Mouse (Mus musculus) hindbrain, embryonic 10.5 days (tissue): ENCODE data around the gene Tbxa2r. TPM values are rescaled to one million over a fixed set of nuclear protein-coding genes. Genes with fewer than 3 reads are reported as not detected.

ENCODE experiments used
- DNase-seq: peaks from one replicate; pipeline ENCODE4 v3.0.0-alpha.2; 2017; ENCODE audit warnings: low spot score
- H3K27ac ChIP-seq: fragments of 300-500 bp; sonication (generic); 2 replicates; pipeline ENCODE4 v1.5.1; 2016; ENCODE audit warnings: mild to moderate bottlenecking, moderate library complexity
- H3K27me3 ChIP-seq: fragments of 300-500 bp; sonication (generic); 2 replicates; pipeline ENCODE4 v1.6.1; 2016; ENCODE audit warnings: mild to moderate bottlenecking; ENCODE audit not compliant: poor library complexity, insufficient read depth, severe bottlenecking
- H3K36me3 ChIP-seq: fragments of 300-500 bp; sonication (generic); 2 replicates; pipeline ENCODE4 v1.6.1; 2016; ENCODE audit warnings: mild to moderate bottlenecking, moderate library complexity
- H3K4me1 ChIP-seq: fragments of 300-500 bp; sonication (generic); replicated peaks from 2 replicates; pipeline ENCODE4 v1.6.1; 2016; ENCODE audit warnings: mild to moderate bottlenecking
- H3K4me3 ChIP-seq: fragments of 300-500 bp; sonication (generic); 2 replicates; pipeline ENCODE4 v1.5.1; 2016; ENCODE audit warnings: mild to moderate bottlenecking, moderate library complexity
- H3K9me3 ChIP-seq: fragments of 300-500 bp; sonication (generic); 2 replicates; pipeline ENCODE4 v1.6.1; 2016; ENCODE audit warnings: mild to moderate bottlenecking, moderate library complexity
- WGBS: fragments of 180-500 bp; shearing (Covaris S2); methylation state at CpG from one replicate; pipeline ENCODE4 v1.1.7; 2016; 5-methylcytosine and 5-hydroxymethylcytosine counted together
- polyA plus RNA-seq: library from polyadenylated mRNA; unstranded; fragments of >200 nt; fragmentation: Nextera tagmentation; extraction: Ambion mirVana; gene quantifications from 2 replicates; pipeline ENCODE4 v1.2.1, GENCODE M21; 2016

Tbxa2r gene
- polyA plus RNA-seq, 1 experiment from 2014 or later, result 3.3 TPM

DNA sequence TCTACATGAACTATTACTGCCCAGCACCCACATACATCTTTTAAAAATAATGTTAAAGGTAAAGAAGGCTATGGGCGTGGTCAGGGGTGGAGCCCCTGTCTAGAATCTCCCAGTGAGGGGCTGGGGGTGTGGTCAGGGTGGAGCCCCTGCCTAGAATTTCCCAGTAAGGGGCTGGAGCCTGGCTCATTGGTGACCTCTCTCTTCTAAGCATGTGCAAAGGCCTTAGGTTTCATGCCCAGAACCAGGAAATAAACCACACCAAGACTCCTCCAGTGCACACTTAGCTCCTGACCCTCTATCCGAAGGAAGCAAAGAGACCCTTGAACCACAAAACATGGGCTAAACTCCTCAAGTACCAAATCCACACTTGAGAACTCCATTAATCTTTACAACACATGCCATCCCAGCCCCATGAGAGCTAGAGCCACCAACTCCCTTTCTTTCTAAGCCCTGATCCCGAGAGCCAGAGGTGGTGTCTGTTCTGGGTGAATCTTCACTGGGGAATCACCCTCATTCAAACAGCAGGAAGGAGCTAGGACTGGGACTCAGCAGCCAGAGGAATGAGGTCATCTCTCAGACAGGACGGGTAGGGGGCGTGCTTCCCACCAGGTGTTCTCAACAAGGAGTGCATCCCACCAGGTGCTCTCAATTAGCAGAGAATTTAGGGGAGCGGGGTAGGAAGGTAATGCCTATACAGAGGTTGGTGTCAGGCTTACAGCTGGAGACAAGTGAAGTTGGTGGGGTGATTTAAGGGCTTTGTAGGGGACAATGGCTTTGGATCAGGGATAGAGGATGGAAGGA, 48.2 kb downstream of the Tbxa2r start:
- 42% methylated on average over 6 of the region's 6 CpGs for WGBS
- DNase-seq, result no peak
- Histone ChIP-seq H3K4me3 (peak overlapping the region; percentile 94), H3K9me3 (no peaks in the 10 kb centered on the region), H3K27ac (peak overlapping the region; percentile 98), H3K4me1 (peaks cover 36% of the 10 kb centered on the region), H3K36me3 (peaks cover 48% of the 10 kb centered on the region), H3K27me3 (no peaks in the 10 kb centered on the region)

DNA sequence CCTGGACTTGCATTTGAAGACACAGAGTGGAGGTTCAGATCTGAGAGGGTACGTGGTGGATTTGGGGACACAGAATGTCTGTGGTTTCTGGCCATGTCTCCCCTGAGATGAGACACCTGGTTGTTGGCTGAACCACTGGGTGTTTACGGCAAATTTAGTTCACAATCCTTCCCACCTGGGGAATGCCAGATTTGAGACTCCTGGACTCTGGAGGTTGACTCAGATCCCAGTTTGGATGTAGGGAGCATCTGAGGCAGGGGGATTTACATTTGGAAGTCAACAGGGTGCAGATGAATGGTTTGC, 48.8 kb downstream of the Tbxa2r start:
- Histone ChIP-seq H3K9me3 (no peaks in the 10 kb centered on the region), H3K4me3 (peak overlapping the region; percentile 94), H3K27ac (peak overlapping the region; percentile 98), H3K36me3 (peaks cover 43% of the 10 kb centered on the region), H3K27me3 (no peaks in the 10 kb centered on the region), H3K4me1 (peaks cover 32% of the 10 kb centered on the region)
- no peak for DNase-seq
- 65% methylated on average over 2 of the region's 2 CpGs for WGBS

DNA sequence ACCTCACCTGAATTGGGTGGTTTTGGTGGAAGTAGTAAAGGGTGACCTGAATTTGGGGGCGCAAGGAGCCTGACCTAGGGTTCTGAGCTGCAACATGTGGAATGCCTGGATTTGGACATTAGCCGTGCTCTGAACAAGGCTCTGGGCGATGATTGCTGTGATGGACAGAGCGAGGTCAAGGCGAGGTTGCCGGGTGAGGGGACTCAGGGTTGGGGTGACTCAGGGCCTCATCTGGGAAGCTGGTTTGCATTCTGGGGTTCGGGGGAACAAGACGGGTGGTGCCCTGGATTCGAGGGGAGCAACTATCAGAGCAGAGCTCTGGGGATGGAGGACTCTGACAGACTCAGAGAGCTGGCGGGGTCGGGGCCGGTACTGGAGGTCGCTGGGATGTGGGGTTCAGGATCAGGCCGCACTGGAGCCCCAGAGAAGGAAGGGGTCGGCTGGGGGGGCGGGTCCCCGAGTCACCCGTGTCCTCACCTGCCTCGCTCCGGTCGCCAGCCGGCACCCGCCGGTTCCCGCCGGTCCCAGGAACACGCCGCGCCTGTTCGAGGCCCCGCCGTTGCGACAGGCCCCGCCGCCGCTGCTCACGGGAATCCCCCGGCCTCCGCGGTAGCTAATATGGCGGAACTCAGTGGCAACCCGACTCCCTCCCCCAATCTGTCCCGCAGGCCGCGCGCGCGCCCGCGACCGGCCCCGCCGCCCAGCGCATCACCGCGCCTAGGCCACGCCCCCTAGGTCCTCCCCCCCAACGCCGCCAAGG, 49.4 kb downstream of the Tbxa2r start, which contains the start of gene Fzr1:
Gene Fzr1 (minus strand): TSS at position 724 of the 760 bp plus-strand sequence.
- peak; percentile 21 for DNase-seq
- Histone ChIP-seq H3K4me3 (peak within 1 kb of the TSS; percentile 94), H3K4me1 (peaks cover 32% of the 10 kb centered on the region), H3K36me3 (peaks cover 36% of the 10 kb centered on the region), H3K27me3 (no peaks in the 10 kb centered on the region), H3K9me3 (no peaks in the 10 kb centered on the region), H3K27ac (peak within 1 kb of the TSS; percentile 98)
- WGBS, result 1% methylated on average over 59 of the region's 59 CpGs

DNA sequence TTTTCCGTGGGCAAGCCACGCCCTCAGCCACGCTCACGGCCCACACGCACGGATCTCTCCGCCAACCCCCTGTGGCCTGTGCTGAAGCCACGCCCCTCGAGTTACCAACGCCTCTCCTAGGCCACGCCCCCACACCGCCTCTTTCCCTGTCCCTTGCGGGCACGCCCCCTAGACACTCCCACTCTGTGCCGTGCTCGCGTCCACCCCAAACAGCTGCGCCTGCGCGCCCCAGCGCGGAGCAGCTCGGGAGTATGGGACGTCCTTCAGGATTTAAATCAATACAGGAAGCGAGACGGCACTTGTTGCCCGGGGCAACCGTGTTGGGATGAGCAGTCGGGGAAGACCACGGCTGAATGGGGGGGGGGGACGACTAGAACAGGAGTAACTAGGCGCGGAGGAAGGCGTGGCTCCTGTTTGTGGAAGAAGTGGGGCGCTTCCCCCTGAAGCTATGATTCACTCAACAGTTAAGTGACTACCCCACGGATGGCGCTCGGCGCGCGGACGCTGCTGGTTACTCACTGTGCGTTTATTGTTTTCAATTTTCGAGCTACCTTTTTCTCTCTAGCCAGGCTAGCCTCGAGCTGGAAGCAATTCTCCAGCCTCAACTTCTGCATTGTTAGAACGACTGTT, 50.1 kb downstream of the Tbxa2r start:
- peaks cover 32% of the 10 kb centered on the region for H3K4me1 ChIP-seq
- H3K27me3 ChIP-seq, result no peaks in the 10 kb centered on the region
- peak; percentile 100 for DNase-seq
- peak overlapping the region; percentile 94 for H3K4me3 ChIP-seq
- peaks cover 29% of the 10 kb centered on the region for H3K36me3 ChIP-seq
- H3K9me3 ChIP-seq, result no peaks in the 10 kb centered on the region
- H3K27ac ChIP-seq, result peak overlapping the region; percentile 98
- under 1% methylated on average over 46 of the region's 46 CpGs for WGBS

DNA sequence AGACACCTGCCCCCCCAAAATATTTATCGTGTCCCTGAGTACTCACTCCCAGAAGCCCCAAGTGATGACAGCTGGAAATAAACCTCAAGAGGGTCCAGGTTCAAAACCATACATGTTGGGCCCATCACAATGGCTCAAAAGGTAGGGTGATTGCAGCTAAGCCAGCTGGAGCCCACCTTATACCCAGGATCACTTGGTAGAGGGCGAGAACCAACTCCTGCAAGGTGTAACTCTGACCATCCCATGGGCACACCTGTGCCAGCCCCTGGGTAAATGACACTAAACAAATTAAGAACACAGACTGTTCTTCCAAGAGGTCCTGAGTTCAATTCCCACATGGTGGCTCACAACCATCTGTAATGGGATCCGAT, 50.6 kb downstream of the Tbxa2r start:
- H3K9me3 ChIP-seq, result no peaks in the 10 kb centered on the region
- no peaks in the 10 kb centered on the region for H3K27me3 ChIP-seq
- peaks cover 32% of the 10 kb centered on the region for H3K4me1 ChIP-seq
- H3K27ac ChIP-seq, result peak overlapping the region; percentile 98
- no peak for DNase-seq
- WGBS, result 61% methylated on average over 3 of the region's 3 CpGs
- H3K36me3 ChIP-seq, result peaks cover 24% of the 10 kb centered on the region
- H3K4me3 ChIP-seq, result peak overlapping the region; percentile 94

DNA sequence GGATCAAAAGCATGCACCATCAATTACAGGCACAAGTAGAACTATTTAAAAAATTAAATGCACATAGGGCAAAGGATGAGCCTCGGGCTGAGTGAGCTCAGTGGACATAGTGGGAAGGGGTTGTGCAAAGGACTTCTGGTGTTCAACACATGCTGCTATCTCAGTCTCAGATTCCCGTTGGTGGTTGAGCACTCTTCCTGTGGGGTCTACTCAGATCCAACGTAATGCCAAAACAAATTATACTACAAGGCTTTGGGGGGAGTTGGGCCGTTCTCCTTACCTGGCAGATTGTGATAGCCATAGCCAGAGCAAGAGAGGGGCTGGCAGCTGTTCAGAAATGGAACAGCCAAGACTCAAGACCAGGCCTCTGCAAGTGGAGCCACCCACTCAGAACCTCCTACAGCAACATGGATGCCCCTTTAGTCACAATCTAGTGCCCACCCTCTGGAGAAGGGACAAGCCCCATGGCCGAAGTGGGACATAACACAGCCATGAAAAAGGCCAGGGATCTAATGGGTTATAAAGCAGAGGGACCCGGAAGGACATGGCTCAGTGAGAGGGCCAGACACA, 51.4 kb downstream of the Tbxa2r start:
- WGBS, result 94% methylated on average over 6 of the region's 6 CpGs
- peaks cover 17% of the 10 kb centered on the region for H3K36me3 ChIP-seq
- H3K4me1 ChIP-seq, result peaks cover 35% of the 10 kb centered on the region
- 0 out of 2 replicates have a peak overlapping the region, but pooled peaks have one; percentile 6 for H3K4me3 ChIP-seq
- peak overlapping the region; percentile 64 for H3K27ac ChIP-seq
- no peaks in the 10 kb centered on the region for H3K27me3 ChIP-seq
- no peaks in the 10 kb centered on the region for H3K9me3 ChIP-seq
- no peak for DNase-seq

DNA sequence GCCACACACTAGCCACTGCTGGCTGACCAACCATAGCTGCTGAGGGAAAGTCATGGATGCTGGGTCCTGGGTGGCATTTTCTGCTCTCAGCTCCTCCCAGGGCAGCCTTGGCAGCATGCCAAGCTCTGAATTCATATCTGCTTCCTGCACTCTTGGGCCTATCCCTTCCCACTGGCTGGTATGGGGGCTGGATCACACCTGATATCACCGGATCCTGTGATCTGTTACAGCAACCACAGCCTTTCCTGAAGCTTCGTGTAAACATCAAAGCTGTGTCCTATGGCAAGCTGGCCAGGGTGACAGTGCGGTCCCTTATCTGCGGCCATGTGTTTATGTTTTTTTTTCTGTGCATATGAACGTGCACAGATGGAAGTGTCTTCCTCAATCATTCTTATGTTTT, 53.5 kb downstream of the Tbxa2r start:
- H3K27ac ChIP-seq, result 0 out of 2 replicates have a peak overlapping the region, but pooled peaks have one; percentile 12
- H3K36me3 ChIP-seq, result peaks cover 14% of the 10 kb centered on the region
- DNase-seq, result no peak
- H3K9me3 ChIP-seq, result no peaks in the 10 kb centered on the region
- 87% methylated on average over 5 of the region's 5 CpGs for WGBS
- no peaks in the 10 kb centered on the region for H3K27me3 ChIP-seq
- no peak overlapping the region for H3K4me3 ChIP-seq
- peaks cover 30% of the 10 kb centered on the region for H3K4me1 ChIP-seq

DNA sequence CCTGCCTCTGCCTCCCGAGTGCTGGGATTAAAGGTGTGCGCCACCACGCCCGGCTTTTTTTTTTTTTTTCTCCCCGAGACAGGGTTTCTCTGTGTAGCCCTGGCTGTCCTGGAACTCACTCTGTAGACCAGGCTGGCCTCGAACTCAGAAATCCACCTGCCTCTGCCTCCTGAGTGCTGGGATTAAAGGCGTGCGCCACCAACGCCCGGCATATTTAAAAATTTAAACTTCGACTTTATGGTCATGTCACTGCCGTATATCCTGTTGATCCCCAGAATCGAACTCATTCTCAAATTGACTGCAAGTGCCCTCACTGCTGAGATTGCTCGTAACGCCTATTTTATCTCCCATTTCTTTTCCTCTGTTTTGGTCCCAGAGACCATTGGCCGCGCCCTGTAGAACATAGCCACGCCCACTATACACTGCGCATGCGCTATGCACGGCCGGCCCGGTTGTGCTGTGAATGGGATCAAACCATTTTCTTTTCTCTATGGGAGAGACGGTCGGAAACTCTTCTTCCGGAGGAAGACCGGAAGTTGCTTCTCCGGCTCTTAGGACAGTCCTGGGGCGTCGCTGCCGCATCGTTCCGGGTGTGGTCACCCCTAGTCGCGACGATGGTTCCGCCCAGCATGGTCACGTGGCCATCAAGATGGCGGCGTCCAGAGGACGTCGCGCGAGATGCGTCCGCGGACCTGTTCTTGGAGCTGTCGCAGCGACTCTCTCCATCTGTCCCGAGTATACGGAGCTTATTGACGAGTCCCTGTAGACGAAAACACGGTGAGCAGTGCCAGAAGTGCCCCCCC, 55.5 kb downstream of the Tbxa2r start, which contains the start of the genes Dohh and Gm48551:
Gene Dohh (plus strand): TSS at position 627 of the 803 bp plus-strand sequence.
Gene Gm48551 (plus strand): TSS at position 665 of the 803 bp plus-strand sequence.
- H3K4me1 ChIP-seq, result peaks cover 26% of the 10 kb centered on the region
- no peaks in the 10 kb centered on the region for H3K27me3 ChIP-seq
- DNase-seq, result peak; percentile 98
- no peaks in the 10 kb centered on the region for H3K9me3 ChIP-seq
- H3K4me3 ChIP-seq, result peak within 1 kb of the TSS; percentile 98
- WGBS, result 9% methylated on average over 54 of the region's 54 CpGs
- peaks cover 33% of the 10 kb centered on the region for H3K36me3 ChIP-seq
- peak within 1 kb of the TSS; percentile 91 for H3K27ac ChIP-seq

DNA sequence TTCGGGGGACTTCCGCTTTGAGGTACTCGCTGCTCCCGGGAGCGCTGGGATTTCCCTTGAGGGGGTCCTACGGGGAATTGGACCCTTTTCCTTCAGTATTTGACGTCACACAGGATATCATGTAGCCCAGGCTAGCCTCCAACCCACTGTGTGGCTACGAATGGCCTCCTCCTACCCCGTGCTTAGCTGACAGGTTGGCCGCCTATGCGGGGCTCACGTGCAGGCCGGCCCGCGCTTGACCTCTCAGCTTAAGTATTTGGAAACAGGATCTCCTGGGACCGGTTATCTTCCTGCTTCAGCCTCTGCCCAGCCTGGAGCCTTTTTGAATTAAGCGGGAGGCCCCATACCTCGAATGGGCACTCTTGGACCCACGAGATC, 56.1 kb downstream of the Tbxa2r start:
- peak overlapping the region; percentile 91 for H3K27ac ChIP-seq
- no peaks in the 10 kb centered on the region for H3K9me3 ChIP-seq
- H3K4me3 ChIP-seq, result peak overlapping the region; percentile 98
- WGBS, result under 1% methylated on average over 19 of the region's 19 CpGs
- H3K27me3 ChIP-seq, result no peaks in the 10 kb centered on the region
- peaks cover 28% of the 10 kb centered on the region for H3K4me1 ChIP-seq
- no peak for DNase-seq
- H3K36me3 ChIP-seq, result peaks cover 38% of the 10 kb centered on the region
